Mouse (Mus musculus) CD4-positive, CD25-positive, alpha-beta regulatory T cell, adult 9 weeks (primary cell): Measurements from ENCODE around the gene Tcf15. TPM values are rescaled to one million over a fixed set of nuclear protein-coding genes. Genes with fewer than 3 reads are reported as not detected.

Source experiments
- polyA plus RNA-seq: library from polyadenylated mRNA; unstranded; fragments of 100-300 nt; shearing (Covaris generic); gene quantifications from one replicate; pipeline ENCODE4 v1.2.1, GENCODE M21; 2017

Tcf15 gene
- not detected for polyA plus RNA-seq

DNA sequence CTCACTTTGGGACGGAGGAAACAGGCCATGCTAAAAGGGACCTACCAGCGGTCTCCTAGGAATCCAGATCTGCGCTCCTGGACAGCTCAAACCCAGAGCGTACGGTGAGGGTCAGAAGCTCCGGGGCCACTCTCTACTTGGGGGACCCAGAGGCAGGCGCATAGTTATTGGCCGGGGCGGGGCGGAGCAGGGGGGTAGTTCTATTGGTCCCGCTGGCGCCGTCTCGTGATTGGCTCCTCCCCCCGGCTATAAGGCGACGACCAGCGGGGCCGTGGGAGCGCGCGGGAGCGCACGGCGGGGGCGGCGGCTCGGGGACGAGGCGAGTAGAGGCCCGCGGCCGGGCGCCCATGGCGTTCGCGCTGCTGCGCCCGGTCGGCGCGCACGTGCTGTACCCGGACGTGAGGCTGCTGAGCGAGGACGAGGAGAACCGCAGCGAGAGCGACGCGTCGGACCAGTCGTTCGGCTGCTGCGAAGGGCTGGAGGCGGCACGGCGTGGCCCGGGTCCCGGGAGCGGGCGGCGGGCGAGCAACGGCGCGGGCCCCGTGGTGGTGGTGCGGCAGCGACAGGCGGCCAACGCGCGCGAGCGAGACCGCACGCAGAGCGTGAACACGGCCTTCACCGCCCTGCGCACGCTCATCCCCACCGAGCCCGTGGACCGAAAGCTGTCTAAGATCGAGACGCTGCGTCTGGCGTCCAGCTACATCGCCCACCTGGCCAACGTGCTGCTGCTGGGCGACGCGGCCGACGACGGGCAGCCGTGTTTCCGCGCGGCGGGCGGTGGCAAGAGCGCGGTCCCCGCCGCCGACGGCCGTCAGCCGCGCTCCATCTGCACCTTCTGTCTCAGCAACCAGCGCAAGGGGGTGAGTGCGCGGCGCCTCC, at the start of gene Tcf15:
Gene Tcf15 (plus strand): TSS at position 283 of the 879 bp plus-strand sequence.

DNA sequence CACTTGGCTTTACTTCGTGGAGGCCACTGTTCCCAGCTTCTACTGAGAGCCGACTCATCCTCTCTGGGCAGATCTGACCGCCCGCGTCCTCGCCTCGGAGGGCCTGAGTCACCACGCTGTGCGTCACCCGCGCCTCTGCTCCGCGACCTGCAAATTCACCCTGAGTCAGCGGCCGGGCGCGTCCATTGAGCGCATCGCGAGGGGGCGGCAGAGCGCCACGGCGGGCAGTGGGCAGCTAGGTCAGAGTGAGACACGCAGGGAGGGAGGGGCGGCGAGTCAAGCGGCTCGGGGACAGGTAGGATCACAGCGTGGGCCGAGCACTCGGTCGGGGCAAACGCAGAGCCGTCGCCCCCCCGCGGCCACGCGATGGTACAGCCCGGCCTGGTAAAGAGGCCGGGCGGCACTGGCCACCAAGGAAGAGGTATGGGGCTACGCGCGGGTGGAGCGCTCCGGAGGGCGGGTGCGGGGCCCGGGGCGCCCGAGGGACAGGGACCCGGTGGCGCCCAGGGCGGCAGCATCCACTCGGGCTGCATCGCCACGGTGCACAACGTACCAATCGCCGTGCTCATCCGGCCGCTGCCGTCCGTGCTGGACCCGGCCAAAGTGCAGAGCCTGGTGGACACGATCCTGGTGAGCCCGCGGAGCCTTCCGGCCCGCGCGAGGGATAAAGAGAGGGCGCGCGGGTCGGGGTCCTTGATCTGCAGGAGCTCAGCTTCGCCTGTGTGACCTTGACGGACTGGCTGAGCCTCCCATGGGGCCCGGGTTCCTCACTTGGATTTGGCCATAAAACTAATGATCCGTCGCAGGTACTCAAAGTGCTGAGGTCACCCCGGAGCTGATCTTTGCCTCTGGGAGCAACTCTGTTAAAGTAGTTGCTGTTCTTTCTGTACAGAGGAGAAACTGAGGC, 37.8 kb upstream of the Tcf15 start, which contains the start of gene Srxn1:
Gene Srxn1 (plus strand): TSS at position 199 of the 907 bp plus-strand sequence.

Other genes with a start within 250 kb of the Tcf15 start
- 0.11 TPM for gene Angpt4, start 232.4 kb upstream of the Tcf15 start, polyA plus RNA-seq
- 25.0 TPM for gene Fam110a, start 163.3 kb upstream of the Tcf15 start, polyA plus RNA-seq
- 10.0 TPM for gene Slc52a3, start 147.1 kb upstream of the Tcf15 start, polyA plus RNA-seq
- gene Scrt2, start 62.0 kb upstream of the Tcf15 start, polyA plus RNA-seq: not detected
- 2.7 TPM for gene Srxn1, start 38.0 kb upstream of the Tcf15 start, polyA plus RNA-seq
- 58.1 TPM for gene Csnk2a1, start 83.3 kb downstream of the Tcf15 start, polyA plus RNA-seq
- gene Tbc1d20, start 150.3 kb downstream of the Tcf15 start, polyA plus RNA-seq: 29.9 TPM
- 309 TPM for gene Rbck1, start 189.1 kb downstream of the Tcf15 start, polyA plus RNA-seq
- gene Trib3, start 200.5 kb downstream of the Tcf15 start, polyA plus RNA-seq: 6.1 TPM
- not detected for gene Nrsn2, start 233.1 kb downstream of the Tcf15 start, polyA plus RNA-seq